Mouse (Mus musculus) c-Kit-positive CD71-positive TER-119-positive erythroid progenitor cells, embryonic 14.5 days (primary cell): ENCODE measurements around the gene Cdkal1.

Experiments used
- DNase-seq: peaks from one replicate; pipeline ENCODE4 v3.0.0-alpha.2; 2013; ENCODE audit warnings: low spot score

The Cdkal1 gene

GRCm38 (mm10) chr13:29177889-29178486, 677.5 kb downstream of the Cdkal1 start:
- no peak for DNase-seq

DNA sequence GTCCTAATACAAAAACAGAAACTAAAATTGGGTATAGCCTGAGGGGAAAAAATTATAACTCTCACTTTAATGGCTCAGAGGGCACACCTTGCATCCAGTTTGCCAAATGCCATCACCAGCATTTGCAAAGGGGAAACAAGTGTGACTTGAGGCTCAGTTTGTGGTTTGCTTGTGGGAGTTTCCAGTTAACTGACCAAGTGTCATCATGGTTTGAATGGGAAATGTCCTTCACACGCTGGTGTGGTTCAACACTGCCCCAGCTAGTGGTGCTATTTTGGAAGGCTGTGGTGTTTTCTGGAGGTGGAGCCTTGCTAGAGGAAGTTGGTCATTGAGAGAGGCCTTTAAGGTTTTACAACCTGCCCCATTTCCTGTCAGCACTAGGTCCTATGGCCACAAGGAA, 686.1 kb downstream of the Cdkal1 start:
- no peak for DNase-seq

DNA sequence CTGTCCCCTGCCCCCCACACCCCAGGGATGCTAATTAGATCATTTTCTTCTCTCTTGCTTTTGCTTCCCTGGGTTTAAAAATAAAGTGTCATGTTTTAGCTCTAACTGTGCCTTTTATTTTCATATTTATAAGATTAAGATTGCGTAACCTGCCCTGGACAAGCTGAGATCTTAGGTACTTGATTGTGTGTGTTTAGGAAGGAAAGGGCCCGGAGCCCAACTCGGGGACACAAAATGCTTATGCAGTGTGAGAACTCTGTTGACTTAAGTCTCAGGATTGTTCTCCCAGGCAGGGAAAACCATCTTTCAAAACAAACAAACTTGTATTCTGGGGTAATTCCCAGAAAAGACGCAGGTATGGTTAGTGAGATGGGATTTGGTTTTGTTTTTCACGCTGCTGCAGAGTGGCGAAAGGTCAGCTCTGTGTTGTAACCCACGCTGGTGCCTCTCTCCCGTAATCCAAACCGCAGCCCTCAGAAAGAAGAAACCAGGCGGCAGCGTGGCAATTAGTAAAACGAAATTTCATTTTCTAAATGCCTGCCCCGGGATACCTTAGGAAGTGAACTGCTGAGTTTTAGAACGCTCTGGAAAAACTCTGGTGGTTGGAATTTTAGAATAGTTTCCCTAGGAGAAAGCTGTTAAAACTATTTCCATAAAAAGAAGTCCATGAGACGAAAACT, 690.5 kb downstream of the Cdkal1 start:
- DNase-seq, result no peak

DNA sequence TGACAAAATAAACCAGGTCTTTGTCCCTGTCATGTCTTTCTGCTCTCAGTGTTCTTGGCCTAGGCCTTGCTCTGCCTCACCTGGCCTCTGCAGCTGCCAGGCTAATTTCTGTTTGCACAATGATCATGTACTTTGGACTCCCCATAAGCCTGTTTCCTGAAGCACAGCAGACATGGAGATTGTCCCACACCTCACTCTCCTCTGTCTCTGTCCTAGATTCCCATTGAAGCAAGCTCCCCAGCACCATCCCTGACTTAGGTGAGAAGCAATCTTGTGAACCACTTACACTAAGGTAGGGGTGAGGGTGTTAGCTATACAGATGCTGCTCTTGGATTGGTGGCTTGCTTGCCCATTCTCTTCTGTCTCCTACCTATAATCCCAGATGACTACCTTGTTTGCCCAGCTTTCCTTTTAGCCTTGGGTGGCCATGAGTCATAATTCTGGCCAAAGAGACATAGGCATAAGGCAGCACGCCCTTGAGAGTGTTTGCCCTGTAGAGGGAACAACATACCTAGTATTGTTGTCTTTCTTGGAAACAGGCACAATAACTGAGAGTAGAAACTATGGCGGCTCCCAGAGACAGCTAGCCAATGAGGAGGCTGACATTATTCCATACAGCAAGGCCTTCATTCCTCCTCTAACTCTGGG, 692.5 kb downstream of the Cdkal1 start:
- no peak for DNase-seq

DNA sequence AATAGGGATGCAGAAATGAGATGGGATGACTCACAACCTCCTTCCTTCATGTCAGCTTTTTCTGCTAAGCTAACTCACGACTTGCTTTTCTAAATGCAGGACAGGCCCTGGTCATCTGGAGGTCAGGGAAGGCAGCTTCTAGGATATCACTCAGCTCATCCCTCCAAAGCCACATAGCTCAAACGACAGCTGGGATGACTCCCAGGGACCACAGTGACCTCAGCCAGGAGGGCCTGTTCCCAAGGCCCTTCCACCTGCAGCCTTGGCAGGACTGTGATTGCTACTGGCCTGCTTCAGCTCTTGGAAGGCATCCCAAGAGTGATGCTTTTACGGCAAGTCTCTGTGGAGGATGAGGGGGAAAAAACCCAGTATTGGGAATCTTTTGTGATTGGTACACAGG, 693.0 kb downstream of the Cdkal1 start:
- DNase-seq, result no peak

DNA sequence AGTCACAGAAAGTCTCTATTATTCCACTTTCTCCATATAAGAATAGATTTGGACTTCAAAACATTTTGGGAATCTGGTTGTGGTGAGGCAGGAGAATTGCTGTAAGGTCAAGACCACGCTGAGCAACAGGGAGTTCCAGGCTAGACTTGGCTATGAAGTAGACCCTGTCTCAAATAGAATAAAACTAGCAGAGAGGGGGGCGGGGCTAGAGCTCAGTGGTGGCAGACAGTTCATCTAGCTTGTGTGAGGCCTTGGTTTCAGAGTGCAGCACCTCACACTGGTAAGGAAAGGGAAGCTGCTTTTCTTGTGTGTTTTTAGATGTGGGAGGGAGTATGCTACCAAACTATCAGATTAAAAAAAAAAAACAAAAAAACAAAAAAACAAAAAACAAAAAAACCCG, 694.0 kb downstream of the Cdkal1 start:
- DNase-seq, result no peak

- DNase-seq, result no peak
Observed at GRCm38 (mm10) chr13:29156703-29157102, 698.8 kb downstream of the Cdkal1 start.

DNA sequence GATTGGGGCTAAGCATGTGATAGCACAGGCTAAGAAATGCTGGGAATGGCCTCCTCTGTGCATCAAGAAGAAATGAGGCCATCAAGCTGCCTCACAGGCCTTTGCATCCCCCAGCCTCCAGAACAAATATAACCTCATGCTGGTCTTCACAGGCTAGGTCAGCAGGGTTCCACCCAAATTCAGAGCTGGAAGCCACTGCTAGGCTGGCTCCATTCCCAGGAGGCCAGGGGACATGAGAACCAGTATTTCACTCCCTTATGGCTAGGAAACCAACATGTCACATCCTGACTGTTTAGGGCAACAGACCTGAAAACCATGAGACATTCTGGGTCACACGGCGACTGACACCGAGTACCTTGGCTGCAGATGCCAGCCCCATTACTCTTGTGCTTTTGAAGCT, 700.2 kb downstream of the Cdkal1 start:
- no peak for DNase-seq

- DNase-seq, result no peak
Observed at GRCm38 (mm10) chr13:29150120-29150519, 705.4 kb downstream of the Cdkal1 start.

- DNase-seq, result no peak
Observed at GRCm38 (mm10) chr13:29149404-29149803, 706.1 kb downstream of the Cdkal1 start.

- no peak for DNase-seq
Observed at GRCm38 (mm10) chr13:29148616-29149015, 706.9 kb downstream of the Cdkal1 start.
